15 mouse cellular contexts compared by ENCODE assay signal in the genomic region with DNA sequence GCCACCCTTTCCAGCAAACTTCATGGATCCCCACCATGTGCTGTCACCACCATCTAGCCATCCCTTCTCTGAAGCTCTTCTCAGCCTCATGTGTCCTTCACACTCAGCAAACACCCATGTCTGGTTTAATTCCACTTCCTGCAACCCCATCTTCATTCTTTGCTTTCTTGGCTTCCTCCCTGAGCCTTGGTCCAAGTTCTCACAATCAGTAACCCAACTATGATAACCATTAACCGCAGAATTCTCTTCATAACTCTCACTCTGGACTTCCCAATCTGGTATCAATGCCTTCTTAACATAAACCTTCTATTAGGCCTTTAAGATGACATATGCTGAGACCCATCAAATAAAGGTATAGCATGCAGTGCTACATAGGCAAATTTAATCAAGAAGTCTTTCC.
"Had no signal": no experiment of that assay in that cellular context is flagged by ENCODE, and none has a peak within 500 bp of the region (broad histone marks: within the 10 kb centered on the region; RNA-seq: fewer than 3 reads in every experiment).

No protein-coding gene starts in this region.

- H3K27me3 ChIP-seq: neural tube, embryonic 15.5 days; stomach, embryonic 15.5 days had no signal

- H3K36me3 ChIP-seq: neural tube, embryonic 15.5 days; stomach, embryonic 15.5 days had no signal

- H3K9ac ChIP-seq: neural tube, embryonic 15.5 days; stomach, embryonic 15.5 days had no signal

- H3K4me1 ChIP-seq: neural tube, embryonic 15.5 days; stomach, embryonic 15.5 days had no signal

- H3K4me2 ChIP-seq: neural tube, embryonic 15.5 days; stomach, embryonic 15.5 days had no signal

- H3K27ac ChIP-seq: neural tube, embryonic 15.5 days; stomach, embryonic 15.5 days; stomach, postnatal 0 days had no signal

- DNase-seq: retina, postnatal 1 day; right cerebral cortex, adult 18-20 months; right cerebral cortex, postnatal 14 days; right cerebral cortex, postnatal 25 days; right cerebral cortex, postnatal 4 days; spleen, adult 18-20 months; thymus, adult 18-20 months; thymus, adult 2 months; thymus, postnatal 14 days; thymus, postnatal 25 days; thymus, postnatal 36 days; thymus, postnatal 4 days had no signal

- H3K4me3 ChIP-seq: neural tube, embryonic 15.5 days; stomach, embryonic 15.5 days had no signal

- H3K9me3 ChIP-seq: neural tube, embryonic 15.5 days; stomach, embryonic 15.5 days had no signal
